Mouse (Mus musculus) layer of hippocampus, adult 11-12 months (tissue): ENCODE results near the gene Ccdc146.

Source experiments
- DNase-seq: peaks from one replicate; pipeline ENCODE4 v3.0.0; 2022; ENCODE audit warnings: low spot score

The Ccdc146 gene

DNA sequence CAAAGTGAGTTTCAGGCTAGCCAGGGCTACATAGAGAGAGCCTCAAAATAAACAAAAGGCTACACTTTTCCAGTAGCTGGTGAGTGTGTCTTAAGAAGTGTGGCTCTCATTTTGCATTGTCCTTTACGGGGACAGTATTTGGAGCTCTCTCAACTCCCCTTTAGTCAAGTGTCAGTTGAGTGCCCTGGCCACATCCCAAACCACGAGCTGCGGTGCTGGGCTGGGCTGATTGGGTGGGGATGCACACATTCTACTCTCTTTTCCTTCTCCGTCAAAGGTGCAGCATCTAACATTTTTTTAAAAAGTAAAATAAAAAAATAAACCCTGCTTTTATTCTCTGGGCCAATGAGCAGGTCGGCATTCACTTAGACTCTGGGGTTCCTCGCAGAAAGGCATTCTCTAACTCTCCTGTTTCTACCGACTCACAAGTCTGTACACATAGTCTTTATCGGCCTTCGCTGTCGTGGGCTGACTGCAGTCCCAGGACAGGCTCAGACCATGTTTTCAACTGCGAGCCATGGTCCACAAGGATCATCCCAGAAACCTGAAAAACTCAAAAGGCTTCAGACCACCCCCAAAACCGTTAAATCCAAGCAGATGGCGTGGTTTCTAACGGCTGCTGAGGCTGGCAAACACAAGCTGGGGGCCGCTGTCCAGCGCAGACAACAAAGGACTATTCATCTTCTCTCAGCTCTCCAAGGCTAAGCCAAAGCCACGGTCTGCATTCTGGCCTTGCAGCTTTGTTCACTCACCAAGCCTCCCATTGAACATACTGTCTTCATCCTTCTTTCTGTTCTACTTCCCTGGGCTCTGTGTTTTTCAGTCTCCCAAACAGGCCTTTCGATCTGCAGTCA, 161.0 kb downstream of the Ccdc146 start:
- DNase-seq: peak; percentile 27

DNA sequence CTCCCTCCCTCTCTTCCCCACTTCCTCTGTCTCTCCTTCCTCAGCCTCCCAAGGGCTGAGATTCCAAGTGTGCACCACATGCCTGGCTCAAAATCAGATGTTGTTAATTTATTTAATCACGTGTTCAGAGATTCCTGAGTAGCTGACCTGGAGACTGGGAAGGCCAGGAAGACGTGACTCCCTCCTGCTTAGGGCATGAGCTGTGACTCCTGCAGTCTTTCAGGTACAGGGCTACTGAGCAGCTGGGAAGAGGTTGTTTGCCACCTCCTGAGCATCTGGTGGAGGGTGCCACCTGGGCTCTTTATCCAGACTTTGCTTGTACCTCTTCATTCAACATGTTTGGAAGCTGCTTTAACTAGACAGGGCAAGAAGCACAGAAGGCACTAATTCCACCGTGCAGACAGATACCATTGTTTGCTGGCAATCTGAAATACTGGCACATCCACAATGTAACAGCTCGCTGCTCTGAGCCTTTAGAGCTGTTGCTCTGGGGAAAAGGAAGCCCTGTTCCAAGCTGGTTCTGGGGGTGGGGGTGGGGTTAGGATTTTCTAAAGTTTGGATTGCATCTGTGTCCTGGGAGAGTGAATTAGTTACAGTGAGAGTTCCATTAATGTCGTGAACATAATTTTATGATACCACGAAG, 163.2 kb downstream of the Ccdc146 start:
- peak; percentile 24 for DNase-seq

DNA sequence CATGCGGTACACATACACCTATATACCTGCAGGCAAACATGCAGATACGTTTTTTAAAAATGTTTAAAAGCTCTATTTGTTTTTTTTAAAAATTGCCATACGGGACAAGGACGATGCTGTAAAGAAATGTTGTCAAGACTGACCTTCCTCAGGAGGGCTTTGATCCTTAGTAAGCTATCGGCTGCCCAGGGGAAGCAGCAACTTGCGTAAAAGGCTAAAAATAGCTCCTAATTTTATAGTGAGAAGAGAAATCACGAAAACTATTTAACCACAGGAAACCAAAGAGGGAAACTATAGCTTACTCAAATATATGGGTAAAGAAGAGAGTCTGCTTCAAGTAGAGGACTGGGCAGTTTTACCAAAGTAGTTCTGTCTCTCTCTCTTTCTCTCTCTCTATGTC, 163.7 kb downstream of the Ccdc146 start:
- DNase-seq: no peak

DNA sequence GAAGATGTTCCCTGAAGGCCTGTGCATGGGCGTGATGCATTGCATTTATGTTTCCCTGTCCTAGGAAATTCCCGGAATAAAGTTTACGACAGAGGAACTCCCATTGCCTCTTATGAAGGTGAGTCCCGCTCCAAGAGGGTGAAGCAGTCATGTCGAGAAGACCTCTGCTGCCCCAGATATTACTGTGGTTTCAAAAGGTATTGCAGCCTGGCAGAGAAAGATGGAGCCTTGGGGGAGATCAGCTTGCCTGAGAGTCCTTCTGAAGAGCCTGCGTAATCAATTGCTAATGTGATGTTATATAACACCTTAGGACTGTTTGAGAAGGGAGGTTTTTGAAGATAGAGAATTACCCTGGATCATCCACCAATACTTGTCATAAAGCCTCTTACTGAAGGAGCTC, 166.7 kb downstream of the Ccdc146 start:
- DNase-seq: no peak

DNA sequence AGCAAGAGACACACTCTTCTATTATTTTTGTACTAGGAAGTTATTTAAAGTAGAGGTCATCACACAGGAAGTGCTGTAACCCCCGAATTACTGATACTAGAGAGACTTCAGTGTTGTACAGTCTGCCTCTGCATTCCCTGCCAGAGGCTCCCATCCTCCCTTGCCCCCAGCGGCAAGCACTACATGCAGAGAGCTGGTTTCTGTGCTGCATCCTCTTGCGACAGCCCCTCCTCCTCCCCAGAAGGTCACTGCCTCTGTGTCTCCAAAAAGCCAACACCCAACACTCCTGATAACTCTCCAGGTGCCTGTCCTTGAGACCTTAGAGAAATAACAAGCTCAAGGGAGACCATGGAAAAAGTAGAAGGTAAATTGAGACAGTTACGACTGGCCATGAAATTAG, 167.4 kb downstream of the Ccdc146 start:
- no peak for DNase-seq

DNA sequence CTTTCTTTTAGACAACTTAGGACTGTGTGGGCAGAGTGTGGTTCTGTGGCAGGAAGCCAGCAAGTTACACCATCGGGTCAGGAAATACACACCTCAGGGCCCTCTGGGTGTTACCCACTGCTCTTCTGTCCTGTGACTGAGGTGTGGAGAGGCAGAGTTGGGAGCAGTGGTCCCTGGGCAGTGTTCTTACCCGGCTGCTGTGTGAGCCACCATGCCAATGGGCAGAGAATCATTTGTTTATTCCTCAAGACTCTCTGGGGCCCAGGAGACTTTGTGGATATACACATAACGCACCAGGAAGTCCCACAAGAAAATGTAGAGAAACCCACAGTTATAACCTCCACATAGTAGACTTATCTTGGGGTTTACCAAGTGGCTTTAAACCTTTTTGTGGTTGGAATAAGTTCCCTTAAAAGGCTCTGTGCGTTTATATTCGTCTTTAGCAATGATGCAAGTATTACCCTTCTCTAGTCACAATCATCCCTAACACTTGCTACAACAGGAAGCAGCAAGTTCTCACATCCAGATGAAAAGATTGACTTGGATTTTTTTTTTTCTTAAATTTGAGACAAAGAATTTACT, 168.8 kb downstream of the Ccdc146 start:
- DNase-seq: no peak

DNA sequence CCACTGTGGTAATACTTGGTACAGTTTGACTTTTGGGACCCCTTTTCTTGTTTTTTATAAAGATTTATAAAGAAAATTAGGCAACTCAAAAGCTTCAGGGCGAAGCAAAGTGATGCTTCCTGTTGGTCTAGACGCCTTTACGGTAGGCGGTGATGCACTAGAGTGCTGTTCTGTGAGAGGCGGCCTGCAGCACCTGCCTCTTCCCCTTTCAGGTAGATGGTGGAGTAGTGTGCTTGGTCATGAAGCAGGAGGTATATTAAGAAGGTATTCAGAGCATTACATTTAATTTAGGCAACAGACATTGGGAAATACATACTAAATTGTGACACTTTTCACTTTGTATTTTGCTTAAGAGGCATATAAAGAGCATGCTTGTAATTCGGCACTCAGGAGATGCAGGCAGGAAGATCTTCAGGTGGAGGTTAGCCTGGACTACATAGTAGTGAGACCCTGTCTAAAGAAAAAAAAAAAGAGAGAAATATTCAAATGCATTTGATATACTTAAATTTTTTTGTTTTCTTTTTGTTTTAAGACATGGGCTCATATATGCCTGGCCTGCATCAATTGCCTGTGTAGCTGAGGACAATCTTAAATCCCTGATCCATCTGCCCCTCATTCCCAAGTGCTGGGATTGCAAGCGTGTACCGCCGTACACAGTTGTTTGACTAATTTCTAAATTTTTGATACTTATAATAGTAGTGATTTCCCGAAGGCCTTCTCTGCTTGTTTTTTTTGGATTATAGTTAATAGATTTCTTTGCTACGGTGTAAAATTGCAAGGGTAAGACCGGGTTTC, 169.5 kb downstream of the Ccdc146 start:
- DNase-seq: no peak

DNA sequence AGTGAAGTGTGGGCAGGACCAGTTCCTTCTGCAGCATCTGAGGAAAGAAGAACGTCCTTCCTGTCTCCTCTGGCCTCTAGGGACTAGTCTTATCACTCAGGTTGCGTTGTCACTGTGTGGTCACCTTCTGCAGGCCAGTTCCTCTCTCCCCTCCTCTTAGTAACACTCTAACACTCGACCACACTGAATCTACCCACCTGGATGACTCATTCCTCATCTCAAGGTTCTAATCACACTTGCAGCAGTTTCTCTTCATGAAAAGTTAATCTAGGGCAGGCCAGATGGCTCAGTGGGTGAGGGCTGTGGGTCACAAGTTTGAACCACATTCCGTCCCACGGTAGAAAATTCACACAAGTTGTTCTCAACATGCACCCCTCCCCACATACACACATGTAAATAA, 175.6 kb downstream of the Ccdc146 start:
- DNase-seq: no peak

DNA sequence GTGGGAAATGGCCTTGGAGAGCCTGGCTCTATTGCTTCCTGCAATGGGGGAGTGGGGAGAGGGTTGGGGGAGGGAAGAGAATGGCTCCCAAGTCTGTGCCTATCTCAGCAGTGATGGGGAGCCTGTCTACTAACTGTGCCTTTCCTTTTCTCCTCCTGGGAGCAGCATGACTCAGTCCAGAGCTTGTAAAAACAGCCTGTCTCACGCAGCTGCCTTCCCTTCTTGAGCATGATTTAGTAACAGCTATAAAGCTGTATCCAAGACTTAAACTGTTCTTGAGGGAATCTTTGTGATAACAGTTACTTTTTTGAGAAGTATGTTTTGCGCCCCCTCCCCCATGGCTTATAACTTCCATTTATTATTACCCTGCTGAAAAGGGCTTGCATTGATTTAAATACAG, 176.6 kb downstream of the Ccdc146 start:
- peak; percentile 25 for DNase-seq

DNA sequence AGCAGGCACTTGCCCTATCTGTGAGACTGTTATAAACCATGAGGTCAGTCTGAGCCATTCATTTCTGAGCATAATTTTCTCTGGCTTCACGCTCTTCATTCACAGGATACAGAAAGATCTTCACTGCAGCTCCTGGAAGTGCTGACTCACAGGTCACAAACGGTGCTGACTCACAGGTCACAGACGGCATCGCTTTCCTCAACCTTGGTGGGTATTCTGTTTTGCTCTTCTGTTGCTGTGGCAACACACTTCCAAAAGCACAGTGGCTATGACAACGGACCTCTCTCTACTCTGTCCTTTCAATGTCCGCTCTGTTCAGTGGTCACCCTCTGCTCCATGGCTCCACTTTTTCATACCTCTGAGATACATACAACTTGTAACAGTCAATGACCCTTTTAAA, 177.7 kb downstream of the Ccdc146 start:
- no peak for DNase-seq

DNA sequence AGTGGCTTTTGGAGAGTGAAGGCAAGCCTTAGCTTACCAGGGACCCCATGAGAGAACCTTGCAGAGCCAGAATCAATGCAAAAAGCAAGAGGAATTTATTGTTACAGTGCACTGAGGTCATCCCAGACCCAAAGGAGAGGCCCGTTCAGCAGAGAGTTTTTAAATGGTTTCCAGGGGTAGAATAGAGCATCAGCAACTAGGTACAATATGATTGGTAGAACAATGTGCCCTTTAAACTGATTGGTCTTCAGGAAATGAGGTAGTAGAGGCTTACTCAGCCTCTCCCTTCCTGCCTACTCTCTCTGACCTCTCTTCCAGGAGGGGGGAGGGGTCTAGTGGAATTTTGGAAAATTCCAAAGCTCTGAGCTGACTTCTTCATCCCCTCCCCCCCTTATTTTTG, 179.2 kb downstream of the Ccdc146 start:
- no peak for DNase-seq

DNA sequence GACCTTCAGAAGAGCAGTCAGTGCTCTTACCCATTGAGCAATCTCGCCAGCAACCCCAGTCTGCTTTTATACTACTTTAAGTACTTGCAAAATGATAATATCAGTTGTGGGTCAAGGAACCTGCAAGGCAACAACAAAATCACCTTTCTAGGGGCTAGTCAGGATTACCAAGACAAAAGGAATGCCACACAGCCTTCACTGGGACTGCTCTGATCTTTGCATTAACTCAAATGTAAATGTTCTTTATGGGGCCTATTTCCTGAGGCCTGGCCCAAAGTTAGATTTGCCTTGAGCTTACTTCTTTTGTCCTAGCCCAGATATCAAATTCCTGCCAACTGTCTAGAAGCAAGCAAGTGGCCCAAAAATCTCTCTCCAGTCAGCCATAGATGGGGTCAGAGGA, 179.9 kb downstream of the Ccdc146 start:
- DNase-seq: no peak
